Mouse (Mus musculus): Measurements from ENCODE around the gene Slc25a25.

Gene Slc25a25

DNA sequence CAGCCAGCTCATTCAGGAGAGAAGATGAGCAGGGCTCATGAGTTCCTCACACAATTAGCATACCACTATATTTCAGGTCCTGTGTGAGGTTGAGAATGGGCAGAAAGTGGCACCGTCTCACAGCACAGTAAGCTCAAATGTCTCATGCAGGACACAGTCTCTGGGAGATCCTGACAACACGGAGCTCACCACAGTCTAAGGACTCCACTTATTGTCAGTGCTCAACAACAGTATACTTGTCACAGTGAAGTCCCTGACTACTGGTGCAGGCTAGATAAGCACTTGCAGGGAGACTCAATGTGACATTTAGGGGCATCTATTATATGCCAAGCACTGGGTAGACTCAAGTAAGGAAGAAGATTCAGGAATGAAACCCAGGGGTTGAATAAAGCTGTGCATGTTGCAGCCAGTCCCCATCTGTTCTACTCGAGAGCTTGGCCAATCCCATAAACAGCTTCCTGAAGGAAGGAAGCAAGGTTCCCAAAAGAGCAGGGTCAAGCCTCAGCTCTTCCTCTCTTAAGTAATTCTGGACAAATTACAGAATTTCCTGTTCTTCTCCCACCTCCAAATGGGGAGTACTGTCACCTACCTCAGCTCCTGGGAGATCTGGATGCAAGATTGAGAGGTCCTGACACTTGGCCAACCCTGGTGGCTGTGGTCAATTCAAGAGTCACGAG, 21.9 kb downstream of the Slc25a25 start:
- no peak for DNase-seq (ENCODE audit: low spot score in 2 of 2)

DNA sequence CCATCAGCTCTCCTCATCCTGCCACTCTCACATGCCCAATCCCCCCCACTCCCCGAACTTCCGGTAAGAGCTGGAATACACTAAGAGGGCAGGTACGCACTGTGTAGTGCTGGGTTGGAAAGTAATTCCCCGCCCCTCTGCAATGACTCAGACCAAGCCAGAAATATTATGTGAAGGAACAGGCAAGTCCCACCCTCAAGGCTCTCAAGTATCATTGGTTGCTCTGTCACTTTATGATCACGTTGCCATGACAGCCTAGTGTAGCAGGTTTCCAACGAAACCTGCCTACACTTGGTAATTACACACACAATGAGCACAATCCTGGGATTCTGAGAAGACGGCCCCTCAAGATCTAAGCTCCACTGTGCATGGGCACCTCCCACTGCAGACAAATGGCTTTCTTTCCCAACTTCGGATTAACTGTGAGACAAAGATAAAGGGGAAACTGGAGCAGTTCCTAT, 23.0 kb downstream of the Slc25a25 start:
- no peak for DNase-seq (ENCODE audit: low spot score in 2 of 2)

DNA sequence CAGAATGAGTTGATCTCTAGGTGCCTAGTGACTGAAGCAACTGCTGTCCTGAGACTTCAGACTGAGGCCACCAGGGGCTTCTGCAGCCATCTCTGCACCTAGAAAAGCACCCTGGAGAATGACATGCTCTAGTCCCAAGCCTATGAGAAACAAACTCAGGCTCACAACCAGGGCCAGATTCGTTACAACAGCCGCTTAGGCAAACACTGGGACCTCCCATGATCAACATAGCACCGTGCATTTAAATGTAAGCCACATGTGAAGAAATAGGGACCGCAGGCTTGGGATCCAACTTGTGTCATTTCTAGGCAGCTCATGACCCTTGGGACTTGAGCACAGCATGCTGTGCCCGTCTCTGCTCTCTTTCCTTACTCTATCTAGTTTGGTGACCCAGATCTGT, 23.5 kb downstream of the Slc25a25 start:
- DNase-seq (ENCODE audit: low spot score in 2 of 2): no peak

DNA sequence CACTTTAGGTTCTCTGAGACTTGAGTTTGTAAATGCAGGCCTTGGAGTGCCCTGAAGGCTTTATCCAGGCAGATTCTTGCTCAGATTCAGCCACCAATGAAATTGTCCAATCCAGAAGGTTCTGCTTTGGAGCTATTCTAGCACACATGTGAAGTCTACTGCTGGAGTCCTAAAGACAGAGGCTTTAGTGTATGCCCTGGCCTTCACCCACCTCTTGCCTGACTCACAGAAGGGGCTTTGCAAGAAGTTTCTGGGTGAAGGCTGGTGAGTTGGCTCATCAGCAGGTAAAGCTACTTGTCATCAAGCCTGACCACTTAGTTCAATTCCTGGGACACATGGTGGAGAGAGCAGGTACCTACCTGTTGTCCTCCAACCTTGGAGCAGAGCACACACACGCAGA, 25.1 kb downstream of the Slc25a25 start:
- DNase-seq (ENCODE audit: low spot score in 2 of 2): no peak

DNA sequence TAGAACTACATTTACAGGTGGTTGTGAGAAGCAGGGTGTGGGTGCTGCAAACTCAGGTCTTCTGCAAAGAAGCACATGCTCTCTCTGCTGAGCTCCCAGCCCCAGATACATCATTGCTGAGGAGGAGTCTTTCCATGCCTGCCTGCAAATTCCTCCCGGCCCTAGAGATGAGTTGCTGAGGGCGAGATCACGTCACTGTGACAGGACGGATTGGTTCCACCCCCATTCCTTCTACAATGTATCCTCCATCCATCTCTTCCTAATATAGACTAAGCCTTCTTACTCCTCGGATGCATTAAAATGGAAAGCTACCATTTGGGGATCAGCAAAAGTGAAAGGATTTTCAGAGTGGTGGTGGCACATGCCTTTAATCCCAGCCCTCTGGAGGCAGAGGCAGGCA, 25.7 kb downstream of the Slc25a25 start:
- DNase-seq (ENCODE audit: low spot score in 2 of 2): no peak

DNA sequence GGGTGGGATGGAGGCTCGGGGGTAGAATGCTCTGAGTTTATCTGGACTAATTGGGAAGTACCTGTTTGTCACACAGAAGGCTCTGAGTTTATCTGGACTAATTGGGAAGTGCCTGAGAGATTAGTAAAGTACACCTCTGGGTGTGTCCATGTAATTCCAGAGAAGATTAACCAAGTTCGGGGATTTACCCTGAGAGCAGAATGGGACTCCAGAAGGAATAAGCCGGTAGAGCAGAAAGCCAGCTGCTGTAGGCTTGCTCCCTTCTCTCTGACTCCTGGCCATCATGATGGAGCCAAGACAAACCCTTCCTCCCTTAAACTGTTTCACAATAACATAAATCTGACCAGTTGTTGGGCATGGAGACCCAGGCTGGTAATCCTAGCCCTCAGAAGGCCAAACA, 26.4 kb downstream of the Slc25a25 start:
- DNase-seq (ENCODE audit: low spot score in 2 of 2): no peak

DNA sequence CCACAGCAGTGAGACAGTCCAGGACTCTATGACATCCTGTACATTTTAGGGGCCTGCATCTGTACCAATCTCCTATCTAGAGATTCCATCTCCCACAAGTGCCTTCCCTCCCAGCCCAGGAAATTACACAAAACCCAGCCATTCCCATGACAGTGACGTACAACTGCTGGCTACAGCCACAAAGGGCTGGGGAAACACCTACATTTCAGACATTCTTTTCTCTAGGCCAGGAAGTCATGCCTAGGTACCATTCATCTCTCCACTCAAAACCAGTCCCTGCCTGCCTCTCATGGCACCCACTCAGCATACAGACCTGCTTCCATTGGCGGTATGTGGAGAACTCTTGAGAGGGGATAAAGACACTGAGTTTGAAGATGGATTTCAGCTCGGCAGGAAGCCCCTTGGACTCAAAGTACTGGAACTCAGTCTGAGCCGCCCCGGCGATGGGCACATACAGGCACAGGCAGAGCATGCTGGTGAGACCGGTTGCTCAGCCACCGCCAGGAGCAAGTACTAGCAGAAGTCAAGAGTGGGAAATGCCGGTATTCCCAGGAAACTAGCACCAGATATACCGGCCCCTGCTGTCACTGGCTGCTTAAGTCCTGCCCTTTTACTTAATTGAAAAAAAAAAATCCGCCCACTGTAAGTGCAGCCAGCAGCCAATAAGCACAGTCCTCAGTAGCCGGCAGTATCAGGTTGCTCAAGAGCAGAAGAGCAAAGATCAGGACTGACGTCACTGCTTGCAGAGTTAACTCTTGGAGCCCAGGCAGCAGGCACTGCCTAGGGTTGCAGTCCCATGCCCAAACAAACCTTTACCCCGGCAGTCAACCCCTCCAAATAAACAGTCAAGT, 27.5 kb downstream of the Slc25a25 start:
- DNase-seq (ENCODE audit: low spot score in 2 of 2): peak in 1 of 2 experiments; percentile 40

DNA sequence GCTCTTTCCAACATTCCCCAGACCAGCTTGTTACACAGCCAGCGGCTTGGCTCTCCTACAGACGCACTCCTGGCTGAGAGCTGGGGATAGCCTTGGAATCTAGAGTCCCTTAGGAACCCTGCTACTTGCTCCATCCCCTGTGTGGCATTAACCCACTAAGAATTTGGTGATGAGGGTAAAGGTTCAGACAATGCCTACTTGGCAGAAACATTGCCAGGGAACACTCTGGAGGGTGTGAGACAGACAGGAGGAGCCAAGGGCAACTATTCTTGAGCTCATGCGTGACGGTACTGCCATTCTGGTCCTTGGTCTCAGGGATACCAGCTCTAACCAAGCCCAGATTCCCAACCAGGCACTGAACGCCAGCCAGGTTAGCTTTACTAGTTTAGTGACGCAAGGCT, 29.4 kb downstream of the Slc25a25 start:
- no peak for DNase-seq (ENCODE audit: low spot score in 2 of 2)

DNA sequence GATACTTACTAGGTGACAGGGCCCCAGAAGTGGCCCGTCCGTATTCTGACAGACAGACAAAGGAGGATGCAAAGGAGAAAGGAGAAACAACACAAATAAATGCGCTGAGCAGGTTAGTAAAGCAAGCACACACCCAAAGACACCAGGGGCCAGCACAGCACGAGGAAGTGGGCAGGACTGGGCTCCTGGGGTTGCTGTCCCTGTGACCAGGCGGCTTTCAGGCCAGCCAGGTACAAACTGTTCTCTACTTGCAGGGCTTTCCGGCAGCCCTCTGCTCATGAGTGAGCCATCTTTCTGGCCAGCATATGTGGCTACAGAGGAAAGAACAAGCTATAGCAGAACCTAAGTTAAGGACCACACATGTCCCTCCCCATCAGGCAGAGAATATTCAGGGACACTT, 30.6 kb downstream of the Slc25a25 start:
- DNase-seq (ENCODE audit: low spot score in 2 of 2): no peak

DNA sequence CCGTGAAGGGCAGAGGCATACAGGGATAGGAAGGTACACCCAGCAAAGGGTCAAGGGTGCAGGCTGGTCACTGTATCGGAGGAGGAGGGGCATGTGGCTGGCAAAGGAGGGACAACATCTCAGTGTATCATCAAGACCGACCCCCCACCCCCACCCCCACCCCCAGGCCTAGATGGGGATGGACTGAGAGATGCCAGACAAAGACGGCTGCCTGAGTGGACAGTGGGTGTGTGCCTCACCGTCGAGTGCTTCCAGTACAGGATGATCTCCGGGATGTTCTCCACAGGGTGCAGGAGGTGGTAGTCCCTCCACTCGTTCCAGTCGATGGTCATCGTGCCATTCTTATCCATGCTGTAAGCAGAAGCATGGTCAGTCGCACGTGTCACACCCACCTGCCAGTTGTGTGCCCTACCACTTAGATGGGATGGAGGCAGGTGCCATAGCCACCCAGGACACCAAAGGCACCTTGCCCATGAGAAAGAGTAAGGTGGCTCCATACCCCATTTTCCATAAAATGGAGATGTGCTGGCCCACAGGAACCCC, 31.1 kb downstream of the Slc25a25 start:
- no peak for DNase-seq (ENCODE audit: low spot score in 2 of 2)

DNA sequence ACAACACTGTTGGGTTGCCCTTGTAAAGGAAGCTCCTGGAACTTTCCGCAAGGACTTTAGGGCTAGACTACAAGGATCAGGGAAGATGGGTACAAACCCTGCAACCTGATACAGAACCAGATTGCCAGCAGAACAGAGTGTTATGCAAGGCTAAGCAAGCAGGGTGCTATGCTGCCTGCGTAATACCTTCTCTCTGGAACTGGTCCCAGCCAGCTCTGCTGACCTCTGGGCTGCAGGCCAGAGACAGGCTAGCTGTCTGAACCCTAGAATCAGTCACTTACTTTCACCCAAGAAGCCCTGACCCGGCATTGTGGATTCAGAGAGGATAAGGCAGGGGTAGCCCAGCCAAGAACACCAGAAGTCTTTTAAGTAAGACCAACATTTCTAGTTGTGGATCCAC, 31.9 kb downstream of the Slc25a25 start:
- DNase-seq (ENCODE audit: low spot score in 2 of 2): no peak

DNA sequence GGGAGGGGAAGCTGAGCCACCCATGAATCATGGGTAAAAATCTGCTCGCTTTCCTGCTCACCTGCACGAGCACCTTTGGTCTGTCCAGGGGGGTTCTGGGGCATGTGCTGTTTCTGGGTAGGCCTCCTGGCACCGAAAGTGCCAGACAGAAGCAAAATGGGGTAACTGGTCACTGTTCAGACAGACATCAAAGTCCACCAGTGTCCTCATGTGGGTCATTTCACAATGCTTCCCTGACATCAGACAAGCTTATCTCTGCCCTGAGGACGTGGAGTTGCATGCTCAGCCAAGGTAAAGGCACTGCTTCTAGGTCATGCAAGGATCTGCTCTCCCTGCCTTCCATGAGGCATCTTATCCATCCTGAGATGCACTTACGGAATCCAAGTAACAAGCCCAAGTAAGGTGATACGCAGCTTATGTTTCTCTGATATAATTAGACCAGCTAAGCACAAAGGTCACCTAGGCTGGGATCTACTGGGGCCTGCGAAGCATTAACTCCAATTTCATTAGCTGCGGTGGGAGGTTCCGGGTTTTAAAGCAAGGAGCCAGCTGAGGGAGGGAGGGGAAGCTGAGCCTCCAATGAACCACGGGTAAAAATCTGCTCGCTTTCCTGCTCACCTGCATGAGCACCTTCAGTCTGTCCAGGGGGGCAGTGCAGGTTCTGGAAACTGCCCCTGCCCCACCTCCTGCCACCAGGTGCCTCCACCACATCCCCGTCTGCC, 32.7 kb downstream of the Slc25a25 start:
- DNase-seq (ENCODE audit: low spot score in 2 of 2): no peak

DNA sequence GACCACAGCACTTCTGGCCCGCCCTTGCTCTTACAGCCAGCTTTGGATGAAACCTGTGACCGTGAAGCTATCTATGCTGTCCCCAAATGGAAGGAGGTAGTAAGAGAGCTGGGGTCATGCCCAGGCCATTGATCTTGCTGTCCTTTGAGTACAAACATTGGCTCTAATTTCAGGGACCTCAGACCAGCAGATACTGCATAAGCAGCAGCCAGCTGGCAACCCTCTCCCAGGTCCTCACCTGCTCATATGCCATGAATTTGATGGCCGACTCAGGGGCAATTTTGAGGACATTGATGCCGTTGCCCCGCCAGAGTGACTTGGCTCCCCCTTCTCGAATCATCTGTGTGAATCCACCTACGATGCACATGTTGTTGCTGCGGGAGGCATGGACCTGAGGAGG, 33.8 kb downstream of the Slc25a25 start:
- no peak for DNase-seq (ENCODE audit: low spot score in 2 of 2)

DNA sequence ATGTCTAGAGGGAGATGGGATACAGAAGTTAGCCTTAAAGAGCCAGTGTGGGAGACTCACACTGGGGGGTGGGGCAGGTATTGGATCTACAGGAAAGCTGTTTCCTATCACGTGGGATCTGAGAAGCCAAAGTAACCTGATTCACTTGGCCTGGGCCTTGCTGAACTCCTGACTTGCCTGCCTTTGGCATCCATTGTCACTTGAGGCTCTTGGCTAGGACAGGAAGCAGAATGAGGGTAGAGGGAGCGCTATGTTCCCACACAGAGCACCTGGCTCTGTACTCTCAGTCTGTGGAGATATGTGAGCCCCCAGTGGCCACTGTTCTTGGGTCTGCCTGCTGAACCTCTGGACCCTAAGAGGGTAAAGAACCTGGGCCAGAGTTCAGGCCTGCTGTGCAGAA, 34.7 kb downstream of the Slc25a25 start:
- no peak for DNase-seq (ENCODE audit: low spot score in 2 of 2)

DNA sequence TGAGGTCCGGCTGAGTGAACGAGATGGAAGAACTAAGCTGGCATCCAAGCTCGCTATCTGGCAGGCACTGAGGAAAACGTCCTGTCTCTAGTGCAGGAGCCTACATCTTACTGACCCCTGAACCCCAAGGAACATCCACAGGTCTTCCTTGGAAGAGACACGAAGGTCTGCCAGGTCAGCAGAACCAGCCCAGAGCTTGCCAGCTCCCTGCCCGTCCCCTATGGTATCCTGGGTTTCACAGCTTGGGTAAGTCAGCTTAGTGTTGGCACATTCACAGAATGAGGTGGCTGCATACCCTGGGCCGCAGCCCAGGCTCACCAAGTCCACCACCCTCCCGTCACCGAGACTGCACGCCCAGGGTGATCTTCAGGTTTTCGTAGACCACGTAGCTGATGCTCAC, 35.4 kb downstream of the Slc25a25 start:
- no peak for DNase-seq (ENCODE audit: low spot score in 2 of 2)

DNA sequence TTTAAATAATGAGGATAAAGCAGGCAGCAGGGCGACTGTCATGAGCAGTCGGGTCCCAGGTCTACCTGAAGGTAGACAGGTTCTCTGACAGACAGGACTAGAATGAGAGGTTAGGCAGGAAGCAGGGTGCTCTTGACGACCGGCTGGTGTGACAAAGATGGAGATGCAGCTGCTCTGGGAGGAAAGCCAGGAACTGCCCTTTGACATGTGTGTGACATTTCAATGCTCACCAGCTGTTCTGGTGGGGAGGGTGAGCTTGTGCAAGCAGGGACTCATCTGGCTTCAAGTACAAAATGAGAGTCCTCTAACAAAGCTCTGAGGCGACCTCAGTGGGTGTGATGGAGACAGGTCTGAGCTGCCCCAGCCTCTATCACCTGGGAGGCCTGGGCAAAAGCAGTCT, 37.3 kb downstream of the Slc25a25 start:
- no peak for DNase-seq (ENCODE audit: low spot score in 2 of 2)

DNA sequence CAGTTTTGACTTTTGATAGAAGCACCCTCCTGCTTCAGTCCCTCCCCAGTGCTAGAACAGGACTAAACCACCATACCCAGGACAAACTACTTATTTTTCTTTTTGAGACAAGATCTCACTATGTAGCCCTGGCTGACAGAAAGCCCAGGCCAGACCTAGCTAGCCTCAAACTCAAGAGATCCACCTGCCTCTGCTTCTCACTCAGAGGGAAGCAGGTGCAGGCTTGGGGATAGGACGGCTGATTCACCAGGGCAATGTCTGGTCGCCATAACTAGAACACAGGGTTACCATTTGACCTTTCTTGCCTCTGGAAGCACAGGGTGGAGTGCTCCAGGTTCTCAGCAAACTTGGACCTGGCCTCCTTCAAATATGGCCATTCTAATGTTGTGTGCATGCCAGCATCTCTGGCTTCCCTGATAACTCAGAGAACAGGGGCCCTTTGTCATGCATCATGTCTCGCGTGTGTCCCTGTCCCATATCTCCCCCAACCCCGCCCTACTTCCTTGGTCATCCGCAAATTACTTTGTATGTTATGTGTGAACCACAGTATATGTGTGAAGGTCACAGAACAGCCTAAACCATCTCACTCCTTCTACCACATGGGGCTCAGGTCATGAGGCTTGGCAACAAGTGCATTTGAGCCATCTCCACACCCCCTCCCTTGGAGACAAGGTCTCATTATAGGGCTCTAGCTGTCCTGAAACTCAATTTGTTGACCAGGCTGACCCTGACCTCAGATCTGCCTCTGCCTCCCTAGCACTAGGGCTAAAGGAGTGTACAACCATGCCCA, 38.3 kb downstream of the Slc25a25 start:
- no peak for DNase-seq (ENCODE audit: low spot score in 2 of 2)

DNA sequence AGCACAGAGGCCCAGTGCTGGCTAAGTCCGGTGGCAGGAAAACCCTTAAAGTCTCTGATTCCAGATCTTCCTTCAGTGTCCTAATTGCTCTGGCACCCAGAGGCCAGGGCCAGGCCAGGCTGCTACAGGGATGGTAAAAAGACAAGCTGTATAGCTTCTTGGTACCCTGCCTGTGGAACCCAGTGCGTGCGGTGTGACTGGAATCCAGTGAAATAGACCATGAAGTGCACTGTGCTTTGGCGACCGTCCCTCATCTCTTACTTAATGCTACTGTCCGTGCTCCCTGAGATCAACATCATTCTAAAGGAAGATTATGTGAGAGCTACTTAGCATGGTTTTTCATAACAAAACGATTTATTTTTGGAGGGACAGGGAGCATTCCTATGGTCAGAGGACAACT, 39.8 kb downstream of the Slc25a25 start:
- no peak for DNase-seq (ENCODE audit: low spot score in 2 of 2)

DNA sequence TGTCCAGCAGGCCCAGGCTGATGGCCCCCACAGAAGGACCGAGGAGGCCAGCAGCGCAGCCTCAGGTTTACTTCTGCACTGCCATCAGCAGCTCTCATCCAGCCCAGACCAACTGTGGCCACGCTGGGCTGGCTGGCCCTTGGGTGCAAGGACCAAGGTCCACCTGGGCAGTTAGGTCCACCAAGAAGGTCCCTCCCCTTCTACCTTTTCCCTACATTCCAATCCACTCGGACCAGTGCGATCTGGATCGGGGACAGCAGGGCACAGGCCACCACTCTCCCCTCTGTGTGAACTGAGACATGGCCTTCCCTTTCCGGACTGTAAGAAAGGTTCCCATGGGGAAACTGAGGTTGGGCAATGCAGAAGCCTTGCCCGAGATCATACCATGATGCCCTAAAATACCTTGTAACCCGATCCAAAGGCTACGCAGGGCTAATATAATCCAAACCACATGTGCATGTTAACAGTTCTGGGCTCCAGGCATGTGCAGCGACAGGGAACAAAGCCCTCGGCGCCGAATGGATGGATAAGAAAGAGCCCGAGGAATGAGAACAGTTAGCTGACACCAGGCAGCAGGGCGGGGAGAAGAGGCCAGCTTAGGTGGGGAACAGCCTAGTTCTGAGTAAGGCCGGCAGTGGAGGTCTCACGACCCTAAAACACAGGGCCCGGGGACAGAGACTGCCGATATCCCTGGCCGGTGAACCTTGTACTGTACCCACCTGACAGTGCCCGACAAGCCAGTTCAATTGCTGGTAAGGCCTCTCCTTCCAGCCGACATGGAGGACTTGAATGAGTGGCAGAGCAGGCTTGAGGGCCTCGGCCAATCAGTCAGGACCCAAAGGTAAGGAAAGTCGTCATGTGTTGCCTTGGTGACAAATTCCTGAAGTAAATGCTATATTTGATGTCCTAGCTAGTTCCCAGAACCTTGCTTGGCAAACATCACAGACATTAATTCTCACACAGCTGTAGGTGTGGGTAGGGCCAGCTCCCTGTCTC, 42.5 kb downstream of the Slc25a25 start:
- no peak for DNase-seq (ENCODE audit: low spot score in 2 of 2)

DNA sequence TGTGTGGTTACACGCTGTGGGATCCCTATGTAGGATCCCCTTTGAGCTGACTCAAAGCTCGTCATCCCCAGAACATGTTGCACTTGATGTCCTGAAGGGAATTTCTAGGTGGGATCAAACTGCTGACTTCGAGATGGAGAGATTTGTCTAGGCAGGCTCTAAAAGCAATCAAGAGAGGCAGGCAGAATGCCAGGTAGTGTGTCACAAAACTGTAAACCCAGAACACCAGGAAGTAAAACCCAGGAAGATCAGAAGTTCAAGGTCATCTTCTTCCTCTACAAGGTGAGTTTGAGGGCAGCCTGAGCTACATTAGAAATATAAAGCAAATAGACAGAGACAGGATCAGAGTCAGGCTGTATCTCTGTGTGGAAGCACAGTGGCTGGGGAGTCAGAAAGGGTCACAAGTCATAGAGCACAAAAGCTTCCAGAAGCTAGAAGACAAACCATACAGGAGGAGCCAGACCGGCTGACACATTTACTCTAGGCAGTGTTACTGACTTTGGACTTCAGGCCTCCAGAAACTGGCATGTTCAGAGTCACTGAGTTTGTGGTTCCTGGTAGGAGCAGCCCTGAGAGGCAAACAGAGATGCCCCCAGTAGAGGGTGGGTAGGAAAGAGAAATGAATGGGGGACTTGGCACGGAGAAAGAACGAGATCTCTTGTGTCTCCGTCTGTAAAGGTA, 44.0 kb downstream of the Slc25a25 start:
- no peak for DNase-seq (ENCODE audit: low spot score in 2 of 2)
